Mouse (Mus musculus) MEL (cell line): Measurements from ENCODE around the gene Haghl. TPM values are rescaled to one million over a fixed set of nuclear protein-coding genes. Genes with fewer than 3 reads are reported as not detected.

ENCODE experiments used
- DNase-seq: peaks from one replicate; pipeline ENCODE4 v3.0.0; 2011; ENCODE audit warnings: low read depth, low spot score
- H3K27ac ChIP-seq: 2 replicates; pipeline ENCODE4 v1.5.1; 2012; ENCODE audit warnings: low read depth, mild to moderate bottlenecking, control low read depth, low read length, moderate library complexity; ENCODE audit not compliant: control insufficient read depth
- H3K27me3 ChIP-seq, 2 experiments: fragments of 150-350 bp in 1 of 2; sonication (generic) in 1 of 2; 2 replicates each; pipeline ENCODE4 v1.6.1; 2012; ENCODE audit warnings: low read length in 2 of 2, mild to moderate bottlenecking in 2 of 2, improper control_type of control experiment in 1 of 2, moderate library complexity in 1 of 2; ENCODE audit not compliant: insufficient read depth in 2 of 2, control insufficient read depth in 1 of 2
- H3K36me3 ChIP-seq, 2 experiments: 2 replicates each; pipeline ENCODE4 v1.6.1; 2012 to 2014; ENCODE audit warnings: low read length in 2 of 2, improper control_type of control experiment in 1 of 2, inconsistent platforms in 1 of 2, mild to moderate bottlenecking in 1 of 2; ENCODE audit not compliant: insufficient read depth in 2 of 2, control insufficient read depth in 1 of 2
- H3K4me1 ChIP-seq, 2 experiments: fragments of 150-350 bp in 1 of 2; sonication (generic) in 1 of 2; 2 replicates each; pipeline ENCODE4 v1.6.1; 2012; ENCODE audit warnings: low read length in 2 of 2, improper control_type of control experiment in 1 of 2, mild to moderate bottlenecking in 1 of 2; ENCODE audit not compliant: insufficient read depth in 2 of 2, control insufficient read depth in 1 of 2
- H3K4me3 ChIP-seq, 2 experiments: fragments of 150-350 bp in 1 of 2; sonication (generic) in 1 of 2; 2 replicates each; pipeline ENCODE4 v1.5.1; 2012; ENCODE audit warnings: low read depth in 2 of 2, low read length in 2 of 2, mild to moderate bottlenecking in 2 of 2, moderate library complexity in 2 of 2, control low read depth in 1 of 2, improper control_type of control experiment in 1 of 2; ENCODE audit not compliant: control insufficient read depth in 1 of 2, insufficient read depth in 1 of 2
- H3K79me2 ChIP-seq: 2 replicates; pipeline ENCODE4 v1.6.1; 2012; ENCODE audit warnings: mild to moderate bottlenecking, low read length, moderate library complexity; ENCODE audit not compliant: control insufficient read depth, poor library complexity, insufficient read depth
- H3K9ac ChIP-seq: 2 replicates; pipeline ENCODE4 v1.6.1; 2012; ENCODE audit warnings: low read depth, mild to moderate bottlenecking, control low read depth, low read length, moderate library complexity; ENCODE audit not compliant: control insufficient read depth, poor library complexity, severe bottlenecking
- H3K9me3 ChIP-seq: fragments of 150-350 bp; sonication (generic); replicated peaks from 2 replicates; pipeline ENCODE4 v1.6.1; 2012; ENCODE audit warnings: mild to moderate bottlenecking, low read length, improper control_type of control experiment, moderate library complexity; ENCODE audit not compliant: insufficient read depth
- BHLHE40 ChIP-seq: IDR thresholded peaks from 2 replicates; pipeline ENCODE4 v1.6.1; 2012; ENCODE audit warnings: low read depth, mild to moderate bottlenecking, inconsistent platforms, low read length, improper control_type of control experiment, borderline replicate concordance
- EP300 ChIP-seq, 2 experiments: IDR thresholded peaks; 2 replicates each; pipeline ENCODE4 v1.6.1; 2011; ENCODE audit warnings: improper control_type of control experiment in 2 of 2, low read length in 2 of 2, low read depth in 1 of 2, mild to moderate bottlenecking in 1 of 2
- GATA1 ChIP-seq: IDR thresholded peaks from 2 replicates; pipeline ENCODE4 v1.6.1; 2011; ENCODE audit warnings: low read depth, low read length, improper control_type of control experiment
- MAX ChIP-seq: IDR thresholded peaks from 2 replicates; pipeline ENCODE4 v1.6.1; 2011; ENCODE audit warnings: low read length, improper control_type of control experiment
- MAZ ChIP-seq: IDR thresholded peaks from 2 replicates; pipeline ENCODE4 v1.6.1; 2012; ENCODE audit warnings: low read depth, mild to moderate bottlenecking, inconsistent platforms, low read length, improper control_type of control experiment
- MEF2A ChIP-seq: IDR thresholded peaks from 2 replicates; pipeline ENCODE4 v1.6.1; 2014; ENCODE audit warnings: low read depth, mild to moderate bottlenecking, inconsistent platforms, low read length, improper control_type of control experiment; ENCODE audit not compliant: poor library complexity, insufficient replicate concordance, severe bottlenecking; ENCODE audit errors: extremely low read depth
- MYB ChIP-seq: IDR thresholded peaks from 2 replicates; pipeline ENCODE4 v1.6.1; 2011; ENCODE audit warnings: mild to moderate bottlenecking, low read depth, low read length, improper control_type of control experiment
- MYC ChIP-seq: IDR thresholded peaks from 2 replicates; pipeline ENCODE4 v1.6.1; 2011; ENCODE audit warnings: low read depth, mild to moderate bottlenecking, low read length, improper control_type of control experiment, moderate library complexity
- POLR2AphosphoS2 ChIP-seq: IDR thresholded peaks from 2 replicates; pipeline ENCODE4 v1.6.1; 2011; ENCODE audit warnings: low read length, improper control_type of control experiment
- RAD21 ChIP-seq: IDR thresholded peaks from 2 replicates; pipeline ENCODE4 v1.6.1; 2011; ENCODE audit warnings: mild to moderate bottlenecking, low read depth, low read length, improper control_type of control experiment
- TBP ChIP-seq: IDR thresholded peaks from 2 replicates; pipeline ENCODE4 v1.8.0; 2011; ENCODE audit warnings: low read depth, low read length, improper control_type of control experiment
- USF1 ChIP-seq: IDR thresholded peaks from 2 replicates; pipeline ENCODE4 v1.6.1; 2014; ENCODE audit warnings: low read depth, mild to moderate bottlenecking, inconsistent platforms, low read length, improper control_type of control experiment, moderate library complexity
- USF2 ChIP-seq, 2 experiments: IDR thresholded peaks; 2 replicates each; pipeline ENCODE4 v1.6.1; 2011 to 2012; ENCODE audit warnings: improper control_type of control experiment in 2 of 2, low read length in 2 of 2, borderline replicate concordance in 1 of 2, inconsistent platforms in 1 of 2, low read depth in 1 of 2, mild to moderate bottlenecking in 1 of 2; ENCODE audit not compliant: insufficient read depth in 1 of 2
- ZC3H11A ChIP-seq: IDR thresholded peaks from 2 replicates; pipeline ENCODE4 v1.6.1; 2012; ENCODE audit warnings: low read depth, mild to moderate bottlenecking, inconsistent platforms, low read length, improper control_type of control experiment
- ZMIZ1 ChIP-seq: IDR thresholded peaks from 2 replicates; pipeline ENCODE4 v1.6.1; 2012; ENCODE audit warnings: low read depth, mild to moderate bottlenecking, inconsistent platforms, low read length, improper control_type of control experiment, moderate library complexity
- ZNF384 ChIP-seq: IDR thresholded peaks from 2 replicates; pipeline ENCODE4 v1.6.1; 2012; ENCODE audit warnings: low read depth, mild to moderate bottlenecking, inconsistent platforms, low read length, improper control_type of control experiment
- polyA plus RNA-seq, 2 experiments: library from polyadenylated mRNA; stranded (reverse) in 1 of 2; unstranded in 1 of 2; fragments of >175 nt in 1 of 2; fragments of >200 nt in 1 of 2; gene quantifications; 2 replicates each; pipeline versions ENCODE4 v1.2.1 to v1.2.4; 2012; ENCODE audit warnings: low replicate concordance in 2 of 2, low read depth in 1 of 2; ENCODE audit not compliant: insufficient read length in 2 of 2, insufficient read depth in 1 of 2, missing spikeins in 1 of 2
- total RNA-seq: library from RNA; depleted of rRNA; stranded (reverse); fragments of 300-350 nt; gene quantifications from 2 replicates; pipeline ENCODE4 v1.2.3, GENCODE M21; 2012

The Haghl gene
- total and polyA plus RNA-seq, 3 experiments: 10.7 to 13.2 TPM; not detected in 1

- peaks cover 8 to 11% of the 10 kb centered on the region in 2 experiments for H3K27me3 ChIP-seq
- no peaks in the 10 kb centered on the region for H3K9me3 ChIP-seq
- peaks cover 6% of the 10 kb centered on the region for H3K79me2 ChIP-seq
- DNase-seq: no peak
- TF ChIP-seq ZNF384: no peak
- no peak for TF ChIP-seq GATA1
- no peak for TF ChIP-seq POLR2AphosphoS2
- no peak for TF ChIP-seq TBP
- TF ChIP-seq EP300 (IDR thresholded peaks at IDR 0.05; ENCODE audit: low read depth in 1 of 2, low read length in 2 of 2): no peak
- TF ChIP-seq USF1: no peak
- no peak for TF ChIP-seq RAD21
- TF ChIP-seq ZMIZ1: no peak
- no peak for TF ChIP-seq MYC
- no peak for TF ChIP-seq MAX
- no peak for TF ChIP-seq BHLHE40
- TF ChIP-seq MYB: no peak
- no peak for TF ChIP-seq ZC3H11A
- no peak for TF ChIP-seq MEF2A
- no peak for TF ChIP-seq USF2 (IDR thresholded peaks at IDR 0.05; ENCODE audit: borderline replicate concordance in 1 of 2, insufficient read depth in 1 of 2, low read depth in 1 of 2, low read length in 2 of 2)
- H3K4me3 ChIP-seq: peak overlapping the region; percentile 16 to 25; a peak in 2 of 4 replicates
- no peaks in the 10 kb centered on the region for H3K36me3 ChIP-seq
- H3K4me1 ChIP-seq: peaks cover 0 to 6% of the 10 kb centered on the region in 2 experiments; a peak in 3 of 4 replicates
- no peak overlapping the region for H3K27ac ChIP-seq
- H3K9ac ChIP-seq: peak overlapping the region; percentile 45; the same call in 1 of the 2 replicates
Observed at GRCm38 (mm10) chr17:25769331-25769730, 16.1 kb downstream of the Haghl start.

GRCm38 (mm10) chr17:25765886-25766285, 19.6 kb downstream of the Haghl start:
- H3K4me3 ChIP-seq: no peak overlapping the region
- no peaks in the 10 kb centered on the region for H3K36me3 ChIP-seq
- no peaks in the 10 kb centered on the region for H3K9me3 ChIP-seq
- H3K9ac ChIP-seq: no peak overlapping the region
- H3K4me1 ChIP-seq: no peaks in the 10 kb centered on the region; a peak in 2 of 4 replicates
- no peak for DNase-seq
- no peaks in the 10 kb centered on the region for H3K79me2 ChIP-seq
- TF ChIP-seq ZNF384: no peak
- TF ChIP-seq, all 39 proteins: peak for 0
- peaks cover 14 to 17% of the 10 kb centered on the region in 2 experiments for H3K27me3 ChIP-seq
- H3K27ac ChIP-seq: no peak overlapping the region

GRCm38 (mm10) chr17:25762591-25762990, 22.9 kb downstream of the Haghl start:
- DNase-seq: no peak
- H3K27ac ChIP-seq: no peak overlapping the region
- H3K79me2 ChIP-seq: no peaks in the 10 kb centered on the region
- H3K27me3 ChIP-seq: peaks cover 12 to 14% of the 10 kb centered on the region in 2 experiments
- no peaks in the 10 kb centered on the region for H3K9me3 ChIP-seq
- H3K4me3 ChIP-seq: no peak overlapping the region
- no peaks in the 10 kb centered on the region for H3K4me1 ChIP-seq
- TF ChIP-seq MAZ: no peak
- H3K9ac ChIP-seq: no peak overlapping the region
- H3K36me3 ChIP-seq: no peaks in the 10 kb centered on the region
